Mouse (Mus musculus): ENCODE measurements at regions not wholly inside any gene's neighbourhood (a gene's known extent, or its start where the extent isn't known, plus 50 kb on each side); places are given as distances from the start of the nearest gene placed in this dataset.

GRCm38 (mm10) chr2:72800696-72801095 lies 179.6 kb downstream of the Sp3 start:
- no peak for DNase-seq (ENCODE audit: low read depth, low spot score)

GRCm38 (mm10) chr2:72813282-72813974 lies 166.8 kb downstream of the Sp3 start:
- no peak for DNase-seq (ENCODE audit: low read depth, low spot score)

- DNase-seq (ENCODE audit: low read depth, low spot score) = no peak
Measured at GRCm38 (mm10) chr2:72825251-72825650, 155.0 kb downstream of the Sp3 start.

- DNase-seq (ENCODE audit: low read depth, low spot score) = no peak
Measured at GRCm38 (mm10) chr2:72829139-72829538, 151.1 kb downstream of the Sp3 start.

- no peak for DNase-seq (ENCODE audit: low read depth, low spot score)
Measured at GRCm38 (mm10) chr2:72832770-72833169, 147.5 kb downstream of the Sp3 start.

DNA sequence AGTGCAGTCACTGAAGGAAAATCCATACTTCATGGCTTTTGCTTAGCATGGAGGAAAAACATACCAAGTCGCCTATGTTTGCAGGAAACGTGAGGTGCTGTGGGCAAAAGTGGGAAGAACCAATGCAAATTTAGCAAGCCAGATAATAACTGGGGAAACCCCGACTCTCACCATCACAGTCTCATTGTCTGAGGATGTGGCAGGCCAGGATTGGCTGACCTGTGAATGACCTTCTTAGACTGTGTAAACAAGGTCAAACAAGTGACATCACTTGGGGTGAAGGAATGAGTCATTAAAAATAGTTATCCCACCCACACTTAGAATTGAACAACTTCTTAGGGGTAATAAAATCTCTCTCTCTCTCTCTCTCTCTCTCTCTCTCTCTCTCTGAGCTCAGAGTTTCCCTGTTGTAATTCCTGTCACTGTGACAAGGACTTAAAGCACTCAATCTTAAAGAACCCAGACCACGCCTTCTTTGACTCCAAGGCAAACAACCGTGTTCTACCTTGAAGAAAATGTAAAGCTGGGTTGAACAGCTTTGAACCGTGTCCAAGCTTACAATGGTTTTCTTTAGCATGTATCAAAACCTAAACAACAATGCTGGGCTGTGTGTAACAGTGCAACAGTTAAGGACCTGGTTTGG lies 142.0 kb downstream of the Sp3 start:
- no peak for DNase-seq (ENCODE audit: low read depth, low spot score)

DNA sequence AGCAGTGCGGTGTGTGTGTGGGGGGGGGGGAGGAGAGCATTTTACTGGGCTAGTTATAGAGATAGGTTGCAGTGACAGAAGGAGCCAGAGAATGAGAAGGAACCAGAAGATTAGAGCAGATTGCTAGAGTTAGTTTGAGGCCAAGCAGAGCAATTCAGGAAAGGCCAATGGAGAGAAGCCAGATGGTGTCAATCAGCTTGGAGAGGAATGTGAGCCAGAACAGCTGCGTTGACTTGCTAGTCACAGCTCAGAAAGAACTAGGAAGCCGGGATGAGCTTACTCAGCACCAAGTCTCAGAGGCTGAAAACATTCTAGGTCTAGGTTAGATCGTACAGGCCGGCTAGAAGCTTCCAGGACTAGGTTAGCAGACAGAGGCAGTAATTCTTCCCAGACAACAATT lies 140.6 kb downstream of the Sp3 start:
- peak; percentile 44 for DNase-seq (ENCODE audit: low read depth, low spot score)

- peak; percentile 68 for DNase-seq (ENCODE audit: low read depth, low spot score)
Measured at GRCm38 (mm10) chr2:72841367-72841766, 138.9 kb downstream of the Sp3 start.

- peak; percentile 38 for DNase-seq (ENCODE audit: low read depth, low spot score)
Measured at GRCm38 (mm10) chr2:72843610-72844009, 136.6 kb downstream of the Sp3 start.

DNA sequence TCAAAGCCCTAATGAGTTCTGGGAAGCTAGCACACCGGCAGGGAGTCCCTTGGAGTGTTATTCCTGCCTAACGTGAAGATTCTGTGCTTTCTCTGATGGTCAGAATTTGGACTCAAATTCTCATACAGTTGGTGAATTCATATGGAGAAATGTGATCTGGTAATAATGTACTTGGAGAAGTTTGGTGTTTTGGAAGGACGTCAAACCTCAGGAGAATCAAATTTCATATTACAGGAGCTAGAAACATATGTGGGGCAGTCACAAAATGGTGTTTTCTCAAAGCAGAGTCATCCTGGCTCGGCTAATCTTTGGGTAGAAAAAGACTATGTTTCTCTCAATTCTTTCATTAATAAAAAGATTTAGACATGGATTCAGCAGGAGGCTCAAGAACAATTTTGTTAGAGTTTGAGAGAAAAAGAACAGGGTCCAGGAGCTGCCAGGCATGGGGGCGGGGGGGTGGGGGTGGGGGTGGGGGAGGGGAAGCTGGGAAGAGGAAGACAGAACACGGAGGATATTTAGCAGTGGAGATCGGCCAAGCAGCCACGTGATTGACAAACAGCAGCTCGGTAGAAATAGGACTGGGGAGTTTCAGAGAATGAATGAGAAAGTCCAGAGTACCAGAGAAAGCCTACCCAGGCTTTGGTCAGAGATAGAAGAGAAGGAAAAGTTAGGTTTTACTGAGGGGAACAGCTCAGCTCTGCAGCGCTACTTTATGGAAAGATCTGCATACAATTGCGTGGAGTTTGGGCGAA lies 130.6 kb downstream of the Sp3 start:
- DNase-seq (ENCODE audit: low read depth, low spot score) = no peak

DNA sequence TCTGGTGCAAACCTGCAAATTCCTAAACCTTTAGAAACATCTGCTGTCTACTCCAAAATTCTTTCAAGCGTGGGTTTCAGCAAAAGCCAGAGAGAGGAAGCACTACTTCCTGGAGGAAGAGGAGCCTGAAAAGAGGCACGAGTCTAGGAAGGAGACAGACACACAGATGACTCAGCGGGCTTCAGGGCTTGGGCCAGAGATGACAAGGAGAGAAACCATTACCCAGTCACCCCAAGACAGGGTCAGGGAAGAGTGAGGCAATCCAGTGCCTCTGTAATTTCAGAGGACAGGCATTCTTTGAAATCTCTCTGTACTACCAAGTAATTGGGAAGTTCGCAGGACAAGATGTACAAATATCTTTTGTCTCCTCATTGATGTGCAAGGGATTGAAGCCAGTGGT lies 127.7 kb downstream of the Sp3 start:
- peak; percentile 23 for DNase-seq (ENCODE audit: low read depth, low spot score)

DNA sequence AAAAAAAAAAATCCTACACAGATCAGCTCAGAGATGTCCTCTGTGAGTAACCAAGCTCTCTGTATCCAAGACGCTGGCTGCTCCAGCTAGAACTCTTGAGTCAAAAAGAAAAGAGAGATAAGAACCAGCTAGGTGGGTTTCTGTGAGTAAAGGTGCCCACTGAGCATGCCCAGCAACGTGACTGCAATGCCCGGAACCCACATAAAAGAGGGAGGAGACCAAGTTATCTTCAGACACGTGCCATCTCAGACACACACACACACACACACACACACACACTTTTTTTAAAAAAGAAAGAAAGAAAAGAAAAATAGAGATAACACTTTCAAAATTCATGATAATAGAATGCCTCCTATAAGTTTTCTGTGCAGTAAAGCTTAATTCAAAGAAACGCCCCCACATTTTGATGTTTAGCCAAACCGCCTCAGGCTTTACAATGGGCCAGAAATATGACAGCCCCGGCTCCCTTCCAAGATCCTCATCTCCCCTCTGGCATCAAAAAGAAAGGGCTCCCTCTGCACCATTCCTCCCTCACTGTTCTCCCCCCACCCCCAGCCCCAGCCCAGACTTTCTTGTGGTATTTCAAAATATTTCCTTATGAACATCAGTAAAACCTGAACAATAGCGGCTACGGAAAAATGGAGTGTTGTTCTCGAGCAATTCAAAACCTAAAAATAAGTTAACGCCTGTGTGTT lies 124.8 kb downstream of the Sp3 start:
- DNase-seq (ENCODE audit: low read depth, low spot score) = peak; percentile 35

DNA sequence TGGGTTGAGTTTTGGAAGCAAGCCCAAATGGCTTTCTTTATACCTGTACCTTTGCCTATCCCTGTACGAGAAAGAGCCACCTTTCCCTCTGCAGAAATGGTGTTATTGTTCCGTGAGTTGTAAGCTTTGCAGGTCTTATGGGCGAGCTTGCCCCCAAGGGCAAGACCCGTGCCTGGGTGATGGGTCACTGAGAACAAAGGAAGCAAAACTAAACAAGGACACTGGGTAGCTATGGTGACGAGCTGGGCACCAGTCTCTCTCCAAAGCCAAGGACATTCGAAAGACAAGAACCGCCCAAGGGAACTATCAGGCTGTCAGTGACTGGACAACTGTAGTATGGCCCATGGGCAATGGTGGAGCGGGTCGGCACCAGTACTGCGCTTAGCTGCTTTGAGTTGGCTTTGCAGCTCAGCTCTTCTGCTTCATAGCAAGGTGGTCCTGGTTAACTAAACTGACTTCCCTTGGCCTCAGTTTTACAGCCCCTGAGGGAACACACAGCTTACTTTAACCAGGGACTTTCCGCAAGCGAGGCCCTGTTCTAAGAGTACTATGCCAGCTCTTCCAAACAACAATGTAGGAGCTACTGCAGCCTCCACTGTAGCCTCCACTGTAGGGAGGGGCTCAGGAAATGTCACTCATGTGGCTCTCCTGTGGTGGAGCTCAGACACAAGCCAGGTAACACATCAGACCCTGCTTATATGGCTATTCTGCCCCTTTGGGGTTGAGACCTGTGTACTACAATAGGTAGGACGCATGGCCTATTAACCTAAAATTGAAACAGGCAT lies 124.1 kb downstream of the Sp3 start:
- no peak for DNase-seq (ENCODE audit: low read depth, low spot score)

DNA sequence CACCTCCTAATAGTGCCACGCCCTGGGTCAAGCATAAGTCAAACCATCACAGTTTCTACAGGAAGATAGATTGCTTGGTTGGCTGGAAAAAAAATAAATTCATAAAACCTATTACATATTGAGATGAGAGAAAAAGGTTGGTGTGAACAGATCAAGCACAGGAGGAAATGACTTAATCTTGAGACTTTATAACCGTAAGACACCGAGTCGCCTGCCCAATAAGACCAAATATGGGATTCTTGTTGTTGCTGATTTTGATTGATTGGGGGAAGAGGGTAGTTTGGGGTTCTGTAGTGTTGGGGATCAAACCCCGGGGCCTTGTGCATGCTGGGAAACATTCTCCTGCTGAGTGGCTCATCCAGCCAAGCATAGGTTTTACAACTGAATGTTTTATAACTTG lies 122.9 kb downstream of the Sp3 start:
- no peak for DNase-seq (ENCODE audit: low read depth, low spot score)

GRCm38 (mm10) chr2:72865462-72866365 lies 114.5 kb downstream of the Sp3 start:
- no peak for DNase-seq (ENCODE audit: low read depth, low spot score)

DNA sequence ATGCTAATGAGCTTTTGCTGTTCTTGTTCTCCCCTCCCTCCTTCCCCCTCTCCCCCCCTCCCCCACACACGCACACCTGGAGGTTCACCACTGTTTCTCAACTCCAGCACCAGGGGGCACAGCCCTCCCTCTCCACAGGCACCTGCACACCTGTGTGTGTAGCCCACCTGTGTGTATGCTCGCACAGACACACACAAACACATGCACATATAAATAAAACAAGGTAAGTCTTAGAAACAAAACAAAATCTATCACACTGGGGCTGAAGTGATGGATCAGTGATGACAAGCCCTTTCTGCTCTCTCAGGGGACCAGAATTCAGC lies 113.9 kb downstream of the Sp3 start:
- DNase-seq (ENCODE audit: low read depth, low spot score) = no peak

DNA sequence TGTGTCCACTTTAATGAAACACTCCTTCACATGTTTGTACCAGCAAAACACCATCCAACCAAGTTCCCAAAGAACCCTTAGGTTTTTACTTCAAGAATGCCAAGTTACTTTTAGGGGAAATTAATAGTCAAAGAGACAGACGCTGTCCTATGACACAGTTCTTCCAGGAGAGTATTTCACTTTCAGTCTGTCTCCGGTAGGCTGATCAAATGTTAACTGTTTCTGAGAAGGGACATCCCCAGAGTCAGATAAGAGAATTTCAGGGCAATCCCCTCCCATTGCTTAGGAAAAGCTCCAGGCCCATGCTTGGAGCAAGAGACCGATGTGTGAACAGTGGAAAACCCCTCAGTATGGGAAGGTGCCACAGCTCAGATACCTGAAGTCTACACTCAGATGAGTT lies 112.1 kb downstream of the Sp3 start:
- DNase-seq (ENCODE audit: low read depth, low spot score) = no peak

- peak; percentile 49 for DNase-seq (ENCODE audit: low read depth, low spot score)
Measured at GRCm38 (mm10) chr2:72871836-72872235, 108.4 kb downstream of the Sp3 start.

- no peak for DNase-seq (ENCODE audit: low read depth, low spot score)
Measured at GRCm38 (mm10) chr2:72873948-72874347, 106.3 kb downstream of the Sp3 start.

DNA sequence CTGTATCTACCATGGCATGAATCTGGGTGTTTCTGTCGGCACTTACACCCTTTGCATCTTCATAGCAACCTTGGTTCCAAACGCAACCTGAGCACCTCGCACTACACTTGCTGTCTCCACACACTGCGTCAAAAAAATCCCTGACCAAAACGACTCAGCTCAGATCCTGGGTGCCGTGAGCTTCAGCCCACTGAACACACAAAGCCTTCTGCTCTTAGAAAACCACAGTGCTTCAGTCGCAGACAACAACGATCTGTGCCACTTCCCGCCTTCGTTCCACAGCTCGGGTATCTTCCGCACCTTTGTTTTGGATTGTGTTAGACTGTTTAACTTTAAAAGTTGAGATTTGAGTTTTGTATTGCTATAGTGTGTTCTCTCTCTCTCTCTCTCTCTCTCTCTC lies 105.7 kb downstream of the Sp3 start:
- no peak for DNase-seq (ENCODE audit: low read depth, low spot score)

DNA sequence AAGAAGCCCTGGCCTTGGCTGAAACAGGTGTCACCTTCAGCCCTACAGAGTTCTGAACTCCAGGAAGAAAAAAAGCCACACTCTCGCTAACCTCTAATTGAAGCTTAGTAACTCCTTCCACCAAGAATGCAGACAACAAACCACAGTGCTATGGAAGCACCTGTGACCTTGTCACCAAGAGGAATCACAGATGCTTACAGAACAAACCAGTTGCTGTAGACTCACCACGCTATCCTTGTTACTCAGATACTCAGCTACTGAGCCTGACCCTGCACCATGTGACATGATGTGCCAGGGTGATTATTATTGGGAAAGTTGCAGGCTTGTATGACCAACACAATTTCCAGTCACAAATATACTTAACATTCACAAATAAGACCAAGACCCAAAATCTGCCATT lies 104.6 kb downstream of the Sp3 start:
- DNase-seq (ENCODE audit: low read depth, low spot score) = no peak
